Mouse (Mus musculus): ENCODE results near the gene Ndufb4. TPM values are rescaled to one million over a fixed set of nuclear protein-coding genes. Genes with fewer than 3 reads are reported as not detected.
"Not testable (repeated sequence)": the region's sequence is repeated elsewhere in the genome, so short reads cannot be mapped to it uniquely, and the experiment has no call there.

Gene Ndufb4
- polyA plus RNA-seq, 1 experiment from 2014 or later, result 58.1 TPM

DNA sequence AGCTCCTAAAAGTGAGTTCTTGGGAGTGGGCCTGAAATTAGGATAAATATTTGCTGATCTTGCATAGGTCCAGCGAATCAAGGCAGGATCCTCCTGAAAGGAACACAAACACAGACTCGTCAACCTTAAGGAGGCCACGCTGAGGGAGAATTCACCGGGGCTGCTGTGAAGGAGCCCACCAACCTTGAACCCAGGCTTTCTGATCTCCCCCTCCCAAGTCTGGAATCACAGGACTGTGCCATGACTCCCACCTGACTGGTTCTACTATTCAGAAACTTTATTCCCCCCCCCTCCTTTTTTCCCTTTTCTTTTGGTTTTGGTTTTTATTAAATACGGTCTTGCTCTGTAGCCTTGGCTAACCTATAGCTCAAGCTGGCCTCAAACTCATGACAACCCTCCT, 5.2 kb downstream of the Ndufb4 start:
- H3K36me3 ChIP-seq (ENCODE audit: control insufficient read depth, insufficient read depth, low read length), result peaks cover 26% of the 10 kb centered on the region
- no peaks in the 10 kb centered on the region for H3K27me3 ChIP-seq (ENCODE audit: control insufficient read depth, insufficient read depth, low read length)
- H3K9me3 ChIP-seq (ENCODE audit: control insufficient read depth, low read length), result no peaks in the 10 kb centered on the region
- 66% methylated on average over 5 of the region's 5 CpGs for WGBS
- ATAC-seq (ENCODE audit: low FRiP score, low TSS enrichment), result no peak
- H3K4me1 ChIP-seq (ENCODE audit: control insufficient read depth, insufficient read depth, low read length), result peaks cover 10% of the 10 kb centered on the region; the same call in 1 of the 2 replicates
- no peak overlapping the region for H3K4me3 ChIP-seq (ENCODE audit: low read length)
- H3K9ac ChIP-seq (ENCODE audit: low read depth, low read length), result no peak overlapping the region
- no peak overlapping the region for H3K27ac ChIP-seq (ENCODE audit: low read depth, low read length)
- H3K4me2 ChIP-seq (replicated peaks; ENCODE audit: low read depth, low read length), result no peak overlapping the region

DNA sequence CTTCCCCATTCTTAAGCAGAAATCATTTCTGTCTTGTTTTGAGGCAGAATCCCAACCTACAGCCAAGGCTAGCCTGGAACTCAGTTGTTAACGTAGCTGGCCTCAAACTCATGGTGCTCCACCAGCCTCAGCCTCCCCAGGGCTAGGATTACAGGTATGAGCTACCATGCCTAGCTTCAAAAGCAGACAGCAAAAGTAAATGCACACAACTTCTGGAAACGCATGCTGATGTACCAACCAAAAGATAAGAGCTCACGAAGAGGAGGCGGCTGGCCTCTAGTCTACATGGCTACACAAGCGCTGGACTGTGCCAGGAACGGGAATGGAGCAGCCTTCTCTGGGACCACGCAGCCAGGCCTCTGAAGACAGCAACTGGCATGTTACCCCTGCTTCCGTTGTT, 6.3 kb downstream of the Ndufb4 start:
- Histone ChIP-seq H3K36me3 (ENCODE audit: control insufficient read depth, insufficient read depth, low read length) (peaks cover 26% of the 10 kb centered on the region), H3K4me3 (ENCODE audit: low read length) (no peak overlapping the region), H3K4me1 (ENCODE audit: control insufficient read depth, insufficient read depth, low read length) (peaks cover 9% of the 10 kb centered on the region; the same call in 1 of the 2 replicates), H3K27ac (ENCODE audit: low read depth, low read length) (no peak overlapping the region), H3K9me3 (ENCODE audit: control insufficient read depth, low read length) (no peaks in the 10 kb centered on the region), H3K4me2 (replicated peaks; ENCODE audit: low read depth, low read length) (no peak overlapping the region), H3K27me3 (ENCODE audit: control insufficient read depth, insufficient read depth, low read length) (no peaks in the 10 kb centered on the region), H3K9ac (ENCODE audit: low read depth, low read length) (no peak overlapping the region)
- 95% methylated on average over 8 of the region's 8 CpGs for WGBS
- no peak for ATAC-seq (ENCODE audit: low FRiP score, low TSS enrichment)

DNA sequence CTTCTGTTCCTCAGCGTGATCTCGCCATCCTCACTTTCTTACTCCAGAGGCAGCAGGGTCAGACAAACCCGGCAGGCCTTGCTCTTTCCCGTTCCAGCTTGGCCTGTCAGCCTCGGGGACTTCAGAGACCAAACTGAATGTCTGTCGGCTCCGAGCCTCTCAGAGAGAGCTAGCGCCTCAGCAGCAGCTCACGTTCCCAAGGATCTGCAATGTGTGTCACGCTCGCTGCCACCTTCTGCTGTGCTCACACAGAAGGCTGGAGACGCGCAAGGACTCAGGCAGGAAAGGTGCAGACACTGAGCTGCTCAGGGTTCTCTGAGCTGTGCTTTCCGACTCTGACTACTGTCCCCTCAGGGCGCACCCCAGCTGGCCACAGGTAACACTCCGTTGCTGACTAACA, 7.2 kb downstream of the Ndufb4 start:
- H3K9me3 ChIP-seq (ENCODE audit: control insufficient read depth, low read length), result no peaks in the 10 kb centered on the region
- H3K4me1 ChIP-seq (ENCODE audit: control insufficient read depth, insufficient read depth, low read length), result no peaks in the 10 kb centered on the region
- H3K27ac ChIP-seq (ENCODE audit: low read depth, low read length), result no peak overlapping the region
- peaks cover 26% of the 10 kb centered on the region for H3K36me3 ChIP-seq (ENCODE audit: control insufficient read depth, insufficient read depth, low read length)
- H3K4me3 ChIP-seq (ENCODE audit: low read length), result no peak overlapping the region
- 93% methylated on average over 16 of the region's 16 CpGs for WGBS
- H3K27me3 ChIP-seq (ENCODE audit: control insufficient read depth, insufficient read depth, low read length), result no peaks in the 10 kb centered on the region
- ATAC-seq (ENCODE audit: low FRiP score, low TSS enrichment), result no peak
- no peak overlapping the region for H3K9ac ChIP-seq (ENCODE audit: low read depth, low read length)
- no peak overlapping the region for H3K4me2 ChIP-seq (replicated peaks; ENCODE audit: low read depth, low read length)

DNA sequence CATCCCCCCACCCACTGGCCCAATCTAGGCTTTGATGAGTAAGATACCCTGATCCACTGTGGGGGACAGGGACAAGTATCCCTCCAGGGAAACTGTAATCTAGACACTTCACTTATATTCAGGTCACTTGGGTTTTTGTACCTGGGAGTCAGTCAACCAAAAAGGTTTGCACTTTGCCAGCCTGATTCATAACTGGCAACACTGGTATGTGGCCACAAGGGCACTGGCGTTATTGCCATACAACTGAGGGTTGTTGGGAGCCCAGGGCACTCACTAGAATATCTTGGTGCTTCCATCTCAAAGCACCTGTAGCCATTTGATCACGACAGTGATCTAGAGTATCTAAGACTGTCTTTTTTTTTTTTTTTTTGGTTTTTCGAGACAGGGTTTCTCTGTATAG, 8.5 kb downstream of the Ndufb4 start:
- no peak for ATAC-seq (ENCODE audit: low FRiP score, low TSS enrichment)
- Histone ChIP-seq H3K4me2 (replicated peaks; ENCODE audit: low read depth, low read length) (no peak overlapping the region), H3K9ac (ENCODE audit: low read depth, low read length) (no peak overlapping the region), H3K9me3 (ENCODE audit: control insufficient read depth, low read length) (no peaks in the 10 kb centered on the region), H3K36me3 (ENCODE audit: control insufficient read depth, insufficient read depth, low read length) (peaks cover 26% of the 10 kb centered on the region), H3K27me3 (ENCODE audit: control insufficient read depth, insufficient read depth, low read length) (no peaks in the 10 kb centered on the region), H3K4me1 (ENCODE audit: control insufficient read depth, insufficient read depth, low read length) (no peaks in the 10 kb centered on the region), H3K4me3 (ENCODE audit: low read length) (no peak overlapping the region), H3K27ac (ENCODE audit: low read depth, low read length) (no peak overlapping the region)
- WGBS, result 83% methylated on average over 3 of the region's 3 CpGs

DNA sequence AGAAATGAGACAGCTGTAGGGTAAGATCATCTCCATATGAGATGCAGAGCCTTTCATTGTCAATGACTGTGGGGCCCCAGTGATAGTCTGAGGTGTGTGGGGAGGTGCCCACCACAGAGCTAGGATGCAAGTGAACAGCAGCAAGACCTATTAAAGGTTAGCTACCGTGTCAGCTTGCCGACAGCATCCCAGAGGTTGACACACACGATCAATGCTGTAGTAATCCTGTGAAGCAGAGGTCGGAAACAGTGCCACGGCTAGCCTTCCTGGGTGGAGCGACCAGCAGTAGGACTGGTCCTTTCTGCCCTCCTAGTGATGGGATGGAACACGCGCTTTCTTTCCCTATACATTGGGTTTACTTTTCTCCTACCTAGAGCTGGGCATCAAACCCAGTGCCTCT, 9.0 kb downstream of the Ndufb4 start:
- no peak overlapping the region for H3K27ac ChIP-seq (ENCODE audit: low read depth, low read length)
- H3K9me3 ChIP-seq (ENCODE audit: control insufficient read depth, low read length), result no peaks in the 10 kb centered on the region
- H3K9ac ChIP-seq (ENCODE audit: low read depth, low read length), result no peak overlapping the region
- H3K36me3 ChIP-seq (ENCODE audit: control insufficient read depth, insufficient read depth, low read length), result peaks cover 26% of the 10 kb centered on the region
- ATAC-seq (ENCODE audit: low FRiP score, low TSS enrichment), result no peak
- no peaks in the 10 kb centered on the region for H3K4me1 ChIP-seq (ENCODE audit: control insufficient read depth, insufficient read depth, low read length)
- H3K27me3 ChIP-seq (ENCODE audit: control insufficient read depth, insufficient read depth, low read length), result no peaks in the 10 kb centered on the region
- WGBS, result 93% methylated on average over 8 of the region's 8 CpGs
- no peak overlapping the region for H3K4me3 ChIP-seq (ENCODE audit: low read length)
- no peak overlapping the region for H3K4me2 ChIP-seq (replicated peaks; ENCODE audit: low read depth, low read length)

DNA sequence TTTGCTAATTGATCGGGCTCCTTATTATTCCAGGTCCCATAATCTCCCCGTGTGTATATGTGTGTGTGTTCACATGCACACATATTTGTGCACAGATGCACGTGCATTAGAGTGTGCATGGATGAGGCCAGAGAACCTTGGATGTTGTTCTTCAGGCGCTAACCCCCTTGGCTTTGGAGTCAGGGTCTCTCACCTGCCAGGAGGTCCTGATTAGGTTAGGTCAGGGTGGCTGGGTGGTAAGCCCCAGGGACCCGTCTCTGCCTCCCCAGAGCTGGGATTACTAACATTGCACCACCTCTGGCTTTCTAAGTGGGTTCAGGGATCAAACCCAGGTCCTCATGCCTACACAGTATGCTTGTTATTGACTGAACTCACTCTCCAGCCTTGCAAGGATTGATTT, 9.8 kb downstream of the Ndufb4 start:
- 90% methylated on average over 5 of the region's 5 CpGs for WGBS

DNA sequence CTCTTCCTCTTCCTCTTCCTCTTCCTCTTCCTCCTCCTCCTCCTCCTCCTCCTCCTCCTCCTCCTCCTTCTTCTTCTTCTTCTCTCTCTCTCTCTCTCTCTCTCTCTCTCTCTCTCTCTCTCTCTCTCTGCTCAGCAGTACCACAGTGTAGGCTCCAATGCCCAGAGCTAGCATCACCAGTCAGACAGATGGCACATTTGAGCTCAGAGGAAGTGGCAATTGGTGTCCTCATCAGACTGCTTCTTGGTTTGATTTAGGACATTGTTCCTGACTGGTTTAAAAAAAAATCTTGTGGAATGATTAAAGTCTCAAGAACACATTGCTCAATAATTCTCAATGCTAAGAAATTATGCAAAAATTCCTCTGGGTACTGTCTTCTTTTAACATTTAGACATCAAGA, 13.7 kb downstream of the Ndufb4 start:
- not testable (repeated sequence) for ATAC-seq (ENCODE audit: low FRiP score, low TSS enrichment); H3K9ac ChIP-seq (ENCODE audit: low read depth, low read length); H3K36me3 ChIP-seq (ENCODE audit: control insufficient read depth, insufficient read depth, low read length); H3K27me3 ChIP-seq (ENCODE audit: control insufficient read depth, insufficient read depth, low read length); H3K4me3 ChIP-seq (ENCODE audit: low read length); H3K4me2 ChIP-seq (replicated peaks; ENCODE audit: low read depth, low read length); H3K27ac ChIP-seq (ENCODE audit: low read depth, low read length); H3K9me3 ChIP-seq (ENCODE audit: control insufficient read depth, low read length); H3K4me1 ChIP-seq (ENCODE audit: control insufficient read depth, insufficient read depth, low read length)

More for the DNA sequence above, 9.8 kb downstream of the Ndufb4 start:
- peaks cover 26% of the 10 kb centered on the region for H3K36me3 ChIP-seq (ENCODE audit: control insufficient read depth, insufficient read depth, low read length)
- ATAC-seq (ENCODE audit: low FRiP score, low TSS enrichment), result no peak
- H3K4me2 ChIP-seq (replicated peaks; ENCODE audit: low read depth, low read length), result no peak overlapping the region
- H3K9me3 ChIP-seq (ENCODE audit: control insufficient read depth, low read length), result no peaks in the 10 kb centered on the region
- H3K9ac ChIP-seq (ENCODE audit: low read depth, low read length), result no peak overlapping the region
- no peak overlapping the region for H3K4me3 ChIP-seq (ENCODE audit: low read length)
- no peaks in the 10 kb centered on the region for H3K4me1 ChIP-seq (ENCODE audit: control insufficient read depth, insufficient read depth, low read length)
- no peaks in the 10 kb centered on the region for H3K27me3 ChIP-seq (ENCODE audit: control insufficient read depth, insufficient read depth, low read length)
- H3K27ac ChIP-seq (ENCODE audit: low read depth, low read length), result no peak overlapping the region

DNA sequence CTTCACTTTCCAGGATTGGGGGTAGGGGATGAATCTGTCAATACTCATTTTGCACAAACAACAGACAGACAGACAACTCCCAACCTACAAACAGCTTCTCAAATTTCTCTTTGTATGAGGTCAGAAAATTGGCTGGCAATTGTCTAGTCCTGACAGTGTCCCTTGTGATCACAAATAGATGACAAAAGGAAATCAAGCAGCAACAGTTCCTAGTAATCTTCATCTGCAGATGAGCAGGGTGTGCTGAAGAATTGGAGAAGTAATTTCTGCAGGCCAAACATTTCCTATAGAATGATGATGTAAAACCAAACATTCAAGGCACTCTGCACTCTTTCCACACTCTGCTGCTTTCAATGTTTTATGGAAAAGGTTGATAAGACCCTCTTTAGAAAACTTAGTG, 16.5 kb downstream of the Ndufb4 start:
- H3K9me3 ChIP-seq (ENCODE audit: control insufficient read depth, low read length), result no peaks in the 10 kb centered on the region
- no peak overlapping the region for H3K9ac ChIP-seq (ENCODE audit: low read depth, low read length)
- no peak overlapping the region for H3K27ac ChIP-seq (ENCODE audit: low read depth, low read length)
- no peaks in the 10 kb centered on the region for H3K27me3 ChIP-seq (ENCODE audit: control insufficient read depth, insufficient read depth, low read length)
- ATAC-seq (ENCODE audit: low FRiP score, low TSS enrichment), result no peak
- no peak overlapping the region for H3K4me3 ChIP-seq (ENCODE audit: low read length)
- no peaks in the 10 kb centered on the region for H3K36me3 ChIP-seq (ENCODE audit: control insufficient read depth, insufficient read depth, low read length)
- no peaks in the 10 kb centered on the region for H3K4me1 ChIP-seq (ENCODE audit: control insufficient read depth, insufficient read depth, low read length)
- H3K4me2 ChIP-seq (replicated peaks; ENCODE audit: low read depth, low read length), result no peak overlapping the region

DNA sequence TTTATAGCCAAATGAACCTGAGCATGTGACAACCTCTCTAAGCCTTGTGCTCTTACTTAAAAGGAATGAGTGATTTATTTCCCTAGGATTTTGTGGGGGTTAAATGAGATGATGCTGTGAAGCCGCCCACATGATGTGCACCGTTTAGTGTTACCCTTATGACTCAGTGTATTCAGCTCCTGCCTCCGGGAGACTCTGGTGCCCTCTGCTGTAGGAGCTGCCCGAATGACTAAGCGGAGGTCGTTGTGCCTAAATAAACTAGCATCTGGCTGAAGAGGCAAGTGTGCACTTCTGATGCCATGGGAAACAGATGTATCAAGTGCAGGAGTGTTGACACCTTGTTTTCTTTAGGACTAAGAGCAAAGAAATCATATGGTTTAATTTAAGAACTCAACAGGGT, 18.1 kb downstream of the Ndufb4 start:
- WGBS, result 54% methylated on average over 6 of the region's 6 CpGs
- Histone ChIP-seq H3K9me3 (ENCODE audit: control insufficient read depth, low read length) (no peaks in the 10 kb centered on the region), H3K4me2 (replicated peaks; ENCODE audit: low read depth, low read length) (no peak overlapping the region), H3K4me1 (ENCODE audit: control insufficient read depth, insufficient read depth, low read length) (no peaks in the 10 kb centered on the region), H3K27ac (ENCODE audit: low read depth, low read length) (no peak overlapping the region), H3K9ac (ENCODE audit: low read depth, low read length) (no peak overlapping the region), H3K36me3 (ENCODE audit: control insufficient read depth, insufficient read depth, low read length) (no peaks in the 10 kb centered on the region), H3K4me3 (ENCODE audit: low read length) (no peak overlapping the region), H3K27me3 (ENCODE audit: control insufficient read depth, insufficient read depth, low read length) (no peaks in the 10 kb centered on the region)
- ATAC-seq (ENCODE audit: low FRiP score, low TSS enrichment), result no peak

DNA sequence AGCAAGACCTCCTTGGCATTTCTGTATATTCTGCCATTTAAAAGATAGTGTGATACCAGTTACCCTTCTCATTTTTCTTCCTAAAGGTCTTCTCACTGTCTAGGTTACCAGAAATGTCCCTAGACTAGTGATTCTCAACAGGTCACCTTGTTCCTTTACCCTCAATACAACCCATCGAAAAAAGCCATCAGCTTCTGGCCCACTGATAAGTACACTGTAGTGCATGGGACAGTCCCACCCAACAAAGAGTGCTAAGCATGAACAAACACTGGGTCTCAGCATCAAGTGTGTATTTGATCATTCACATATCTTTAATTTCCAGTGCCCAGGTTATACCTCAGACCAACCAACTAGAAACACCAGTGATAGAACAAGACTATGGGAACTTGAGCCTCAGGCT, 19.2 kb downstream of the Ndufb4 start:
- 93% methylated on average over 1 of the region's 1 CpGs for WGBS
- H3K9me3 ChIP-seq (ENCODE audit: control insufficient read depth, low read length), result no peaks in the 10 kb centered on the region
- no peak overlapping the region for H3K9ac ChIP-seq (ENCODE audit: low read depth, low read length)
- no peaks in the 10 kb centered on the region for H3K27me3 ChIP-seq (ENCODE audit: control insufficient read depth, insufficient read depth, low read length)
- no peaks in the 10 kb centered on the region for H3K36me3 ChIP-seq (ENCODE audit: control insufficient read depth, insufficient read depth, low read length)
- H3K4me3 ChIP-seq (ENCODE audit: low read length), result no peak overlapping the region
- no peaks in the 10 kb centered on the region for H3K4me1 ChIP-seq (ENCODE audit: control insufficient read depth, insufficient read depth, low read length)
- no peak for ATAC-seq (ENCODE audit: low FRiP score, low TSS enrichment)
- H3K4me2 ChIP-seq (replicated peaks; ENCODE audit: low read depth, low read length), result no peak overlapping the region
- no peak overlapping the region for H3K27ac ChIP-seq (ENCODE audit: low read depth, low read length)

Data from kidney, embryonic 14.5 days (tissue).